Mouse (Mus musculus) myocyte (in vitro differentiated cells): Measurements from ENCODE around the gene Disp1.
A peak's percentile ranks its signal among the peaks of the same experiment; 100 is the strongest.

Experiments used
- CEBPB ChIP-seq: IDR thresholded peaks from 2 replicates; pipeline ENCODE4 v1.6.1; 2011; ENCODE audit warnings: mild to moderate bottlenecking, moderate library complexity; ENCODE audit not compliant: poor library complexity, insufficient read depth, severe bottlenecking
- E2F4 ChIP-seq: IDR thresholded peaks from one replicate; pipeline ENCODE4 v1.6.1; 2011; ENCODE audit warnings: mild to moderate bottlenecking, control low read depth, moderate library complexity; ENCODE audit not compliant: insufficient read depth
- MAX ChIP-seq: IDR thresholded peaks from one replicate; pipeline ENCODE4 v1.6.1; 2011; ENCODE audit warnings: low read depth, mild to moderate bottlenecking, control low read depth
- MYOD1 ChIP-seq, 3 experiments: IDR thresholded peaks; one replicate each; pipeline ENCODE4 v1.6.1; 2011; ENCODE audit warnings: control low read depth in 2 of 3, low read depth in 2 of 3, mild to moderate bottlenecking in 2 of 3, moderate library complexity in 1 of 3; ENCODE audit not compliant: insufficient read length in 2 of 3, control insufficient read depth in 1 of 3
- MYOG ChIP-seq, 3 experiments: IDR thresholded peaks; one replicate each; pipeline ENCODE4 v1.6.1; 2011; ENCODE audit warnings: control low read depth in 2 of 3, low read depth in 2 of 3, mild to moderate bottlenecking in 2 of 3; ENCODE audit not compliant: insufficient read length in 2 of 3, control insufficient read depth in 1 of 3, insufficient read depth in 1 of 3
- POLR2A ChIP-seq: IDR thresholded peaks from one replicate; pipeline ENCODE4 v1.6.1; 2011; ENCODE audit warnings: low read depth, mild to moderate bottlenecking, control low read depth, moderate library complexity; ENCODE audit not compliant: insufficient read length
- POLR2AphosphoS2 ChIP-seq: IDR thresholded peaks from one replicate; pipeline ENCODE4 v1.6.1; 2011; ENCODE audit warnings: low read depth, control low read depth; ENCODE audit not compliant: insufficient read length

DNA sequence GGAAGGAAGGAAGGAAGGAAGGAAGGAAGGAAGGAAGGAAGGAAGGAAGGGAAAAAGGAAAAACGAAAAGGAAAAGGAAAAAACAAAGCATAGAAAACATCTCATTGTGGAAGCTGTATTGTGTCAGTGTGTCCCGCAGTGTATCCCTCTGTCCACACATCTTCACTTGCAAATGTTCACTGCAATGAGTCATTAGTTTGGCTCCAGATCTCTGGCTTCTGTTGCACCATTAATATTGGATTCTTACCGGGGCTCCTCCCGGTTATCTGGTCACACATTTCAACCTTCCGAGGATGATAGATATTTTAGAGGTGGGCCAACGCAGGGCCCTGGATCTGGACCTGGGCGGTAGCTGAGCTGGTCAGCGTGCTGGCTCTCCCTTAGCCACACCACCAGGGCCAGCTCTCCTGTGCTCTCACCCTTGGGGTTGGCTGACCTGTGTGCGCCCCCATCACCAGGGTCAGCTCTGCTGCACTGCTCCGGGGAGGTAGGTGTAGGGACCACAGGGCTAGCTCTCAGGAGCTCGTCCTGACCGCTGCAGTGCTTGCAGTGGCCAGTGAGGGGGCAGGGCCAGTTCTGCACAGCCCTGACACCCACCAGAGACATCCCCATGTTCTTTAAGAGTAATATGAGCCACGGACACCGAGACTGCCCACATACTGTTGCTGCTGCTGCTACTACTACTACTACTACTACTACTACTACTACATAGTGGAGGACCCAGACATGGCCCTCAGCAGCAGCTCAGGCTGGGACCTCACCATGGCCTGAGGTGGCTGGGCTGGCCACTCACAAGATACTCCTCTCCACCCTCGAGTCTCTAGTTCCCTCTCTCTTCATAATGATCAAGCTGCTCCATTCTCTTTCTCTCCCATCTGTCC, 104.1 kb downstream of the Disp1 start:
- no peak for TF ChIP-seq POLR2AphosphoS2
- TF ChIP-seq POLR2A: no peak
- no peak for TF ChIP-seq MYOG (IDR thresholded peaks at IDR 0.05; ENCODE audit: control insufficient read depth in 1 of 3, insufficient read depth in 1 of 3, insufficient read length in 2 of 3, low read depth in 2 of 3)
- TF ChIP-seq MAX: no peak
- TF ChIP-seq E2F4: no peak
- no peak for TF ChIP-seq MYOD1 (IDR thresholded peaks at IDR 0.05; ENCODE audit: control insufficient read depth in 1 of 3, insufficient read length in 2 of 3, low read depth in 2 of 3)
- TF ChIP-seq CEBPB: 0 out of 2 replicates have a peak, but pooled peaks have one; percentile 31
